8 mouse cellular contexts compared by ENCODE assay signal in genomic region chr13:54950131-54950530, GRCm38 (mm10). TPM values are rescaled to one million over a fixed set of nuclear protein-coding genes. Genes with fewer than 3 reads are reported as not detected.
DNase-seq lines count a peak whose midpoint lies in the region; ATAC-seq and TF ChIP-seq lines count a peak whose summit lies in the region.

No protein-coding gene starts in this region.

- H3K27me3 ChIP-seq in embryonic facial prominence, embryonic 14.5 days (replicated peaks; ENCODE audit: control insufficient read depth, insufficient read depth, low read length), result peaks cover 94% of the 10 kb centered on the region
- peaks cover 6% of the 10 kb centered on the region for H3K27me3 ChIP-seq in hindbrain, embryonic 16.5 days (replicated peaks; ENCODE audit: control insufficient read depth, insufficient read depth, low read length)
- H3K27me3 ChIP-seq in neural tube, embryonic 12.5 days (replicated peaks), result peaks cover 82% of the 10 kb centered on the region

- peak overlapping the region; percentile 76 for H3K4me3 ChIP-seq in left cerebral cortex, adult 2 months
- peak overlapping the region; percentile 63 for H3K4me3 ChIP-seq in embryonic facial prominence, embryonic 14.5 days (ENCODE audit: low read depth, low read length)
- peak overlapping the region; percentile 75 for H3K4me3 ChIP-seq in hindbrain, embryonic 16.5 days (ENCODE audit: low read length)
- peak overlapping the region; percentile 66 for H3K4me3 ChIP-seq in neural tube, embryonic 12.5 days

- intact Hi-C loops in left cerebral cortex, adult 2 months (cut with DNase I), result loop anchor here (2.0 kb wide), 3 partner anchors 51 to 141 kb away; no protein-coding TSS in a partner anchor

- peak in 1 of 2 experiments; percentile 43 for DNase-seq in left cerebral cortex, adult 2 months (ENCODE audit: extremely low spot score in 1 of 2, low spot score in 2 of 2)
- DNase-seq in left cerebral cortex, adult 8-10 months (ENCODE audit: low spot score in 2 of 2), result no peak
- DNase-seq in embryonic facial prominence, embryonic 14.5 days (ENCODE audit: low spot score), result no peak
- no peak for DNase-seq in testis, postnatal 10 days (ENCODE audit: low spot score)
- DNase-seq in layer of hippocampus, adult 9-11 months, result no peak
- DNase-seq in layer of hippocampus, adult 9-10 months (ENCODE audit: low spot score), result no peak

- peak overlapping the region; percentile 100 for H3K4me2 ChIP-seq in embryonic facial prominence, embryonic 14.5 days (ENCODE audit: low read depth, low read length)
- H3K4me2 ChIP-seq in hindbrain, embryonic 16.5 days (ENCODE audit: low read length), result peak overlapping the region; percentile 94
- H3K4me2 ChIP-seq in neural tube, embryonic 12.5 days (replicated peaks), result peak overlapping the region; percentile 99

- no peak for TF ChIP-seq CTCF in left cerebral cortex, adult 2 months (IDR thresholded peaks at IDR 0.05)

- peak overlapping the region; percentile 54 for H3K27ac ChIP-seq in left cerebral cortex, adult 2 months
- H3K27ac ChIP-seq in embryonic facial prominence, embryonic 14.5 days (replicated peaks; ENCODE audit: low read depth, low read length), result no peak overlapping the region
- H3K27ac ChIP-seq in hindbrain, embryonic 16.5 days (ENCODE audit: low read depth, low read length), result no peak overlapping the region; the same call in 1 of the 2 replicates
- no peak overlapping the region for H3K27ac ChIP-seq in neural tube, embryonic 12.5 days

- H3K9ac ChIP-seq in embryonic facial prominence, embryonic 14.5 days (ENCODE audit: low read depth, low read length), result peak overlapping the region; percentile 25; the same call in 1 of the 2 replicates
- H3K9ac ChIP-seq in hindbrain, embryonic 16.5 days (ENCODE audit: low read depth, low read length), result peak overlapping the region; percentile 88
- H3K9ac ChIP-seq in neural tube, embryonic 12.5 days, result peak overlapping the region; percentile 75

- H3K9me3 ChIP-seq in embryonic facial prominence, embryonic 14.5 days (ENCODE audit: control insufficient read depth, low read length), result no peaks in the 10 kb centered on the region
- H3K9me3 ChIP-seq in hindbrain, embryonic 16.5 days (ENCODE audit: control insufficient read depth, low read length), result no peaks in the 10 kb centered on the region
- no peaks in the 10 kb centered on the region for H3K9me3 ChIP-seq in neural tube, embryonic 12.5 days

- no peaks in the 10 kb centered on the region for H3K36me3 ChIP-seq in embryonic facial prominence, embryonic 14.5 days (ENCODE audit: control insufficient read depth, insufficient read depth, low read length)
- H3K36me3 ChIP-seq in hindbrain, embryonic 16.5 days (ENCODE audit: control insufficient read depth, insufficient read depth, low read length), result no peaks in the 10 kb centered on the region
- no peaks in the 10 kb centered on the region for H3K36me3 ChIP-seq in neural tube, embryonic 12.5 days

- 0% methylated on average over 5 of the region's 9 CpGs for WGBS in embryonic facial prominence, embryonic 14.5 days
- 0% methylated on average over 7 of the region's 9 CpGs for WGBS in hindbrain, embryonic 16.5 days
- 0% methylated on average over 8 of the region's 9 CpGs for WGBS in neural tube, embryonic 12.5 days

- 0 out of 2 replicates have a peak, but pooled peaks cover 4% of the 10 kb centered on the region for H3K4me1 ChIP-seq in embryonic facial prominence, embryonic 14.5 days (ENCODE audit: control insufficient read depth, insufficient read depth, low read length)
- peaks cover 31% of the 10 kb centered on the region for H3K4me1 ChIP-seq in hindbrain, embryonic 16.5 days (ENCODE audit: control insufficient read depth, insufficient read depth, low read depth, low read length)
- H3K4me1 ChIP-seq in neural tube, embryonic 12.5 days, result peaks cover 43% of the 10 kb centered on the region

- ATAC-seq in embryonic facial prominence, embryonic 14.5 days (ENCODE audit: low read depth), result no peak
- no peak for ATAC-seq in hindbrain, embryonic 16.5 days
- no peak for ATAC-seq in neural tube, embryonic 12.5 days (ENCODE audit: low FRiP score, low read depth)

RNA-seq across cellular contexts. Expression of gene Unc5a, which starts 0.9 kb away (rescaled TPM):
- total RNA-seq in left cerebral cortex, adult 2 months (2021), result 100 to 1,000 TPM; 110 to 116 TPM
- 10 to 100 TPM; 86.2 to 95.5 (median 94.0) TPM for total RNA-seq in left cerebral cortex, adult 8-10 months (2022)
- polyA plus RNA-seq in embryonic facial prominence, embryonic 14.5 days (2014; fragmentation: Nextera tagmentation; extraction: Ambion mirVana), result 4.5 and 4.6 TPM in 2 replicates
- polyA plus RNA-seq in hindbrain, embryonic 16.5 days (2015; fragmentation: Nextera tagmentation; extraction: Ambion mirVana), result 12.3 and 16.2 TPM in 2 replicates
- polyA plus RNA-seq in neural tube, embryonic 12.5 days (2016; fragmentation: Nextera tagmentation; extraction: Ambion mirVana), result 5.9 and 7.7 TPM in 2 replicates

Comparison
In these comparisons a context has a peak if more than half of its experiments do, and no peak if none do; other contexts are left out.
1. H3K9ac ChIP-seq: peak in every context shown above with its lines; median percentile 88 in hindbrain, embryonic 16.5 days; 75 in neural tube, embryonic 12.5 days; 25 in embryonic facial prominence, embryonic 14.5 days.